Mouse (Mus musculus) ES-Bruce4 (cell line): ENCODE results near the gene Zfp423.

Source experiments
- CTCF ChIP-seq: IDR thresholded peaks from one replicate; pipeline ENCODE4 v1.8.1; 2011; ENCODE audit warnings: low read depth, low read length
- POLR2A ChIP-seq: IDR thresholded peaks from one replicate; pipeline ENCODE4 v1.8.1; 2011; ENCODE audit warnings: low read length; ENCODE audit not compliant: insufficient read depth

- TF ChIP-seq CTCF, result no peak
- TF ChIP-seq POLR2A, result no peak
Observed at GRCm38 (mm10) chr8:87679431-87680003, 279.9 kb downstream of the Zfp423 start.
